15 mouse cellular contexts compared by ENCODE assay signal in the genomic region with DNA sequence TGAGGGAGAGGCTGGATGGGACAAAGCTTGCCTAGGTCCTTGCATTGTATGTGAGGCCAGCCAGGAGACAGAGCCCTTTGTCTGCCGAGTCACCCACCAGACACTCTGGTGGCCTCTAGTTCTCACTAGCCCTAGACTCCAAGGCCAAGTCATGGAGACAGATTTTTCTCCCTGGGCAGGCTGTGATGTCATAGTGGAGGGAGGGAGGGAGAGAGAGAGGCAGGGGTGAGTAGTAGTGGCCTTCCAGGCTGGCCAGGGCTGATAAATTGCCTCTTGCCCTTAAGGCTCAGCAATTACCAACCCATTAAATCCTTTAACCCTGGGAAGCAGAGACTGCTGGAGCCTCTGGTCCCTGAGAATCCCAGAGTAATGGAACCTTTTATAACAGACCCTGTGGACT. TPM values are rescaled to one million over a fixed set of nuclear protein-coding genes. Genes with fewer than 3 reads are reported as not detected.
DNase-seq lines count a peak whose midpoint lies in the region; ATAC-seq and TF ChIP-seq lines count a peak whose summit lies in the region.
"Had no signal": no experiment of that assay in that cellular context is flagged by ENCODE, and none has a peak within 500 bp of the region (broad histone marks: within the 10 kb centered on the region; RNA-seq: fewer than 3 reads in every experiment).

No protein-coding gene starts in this region.

- H3K36me3 ChIP-seq in stomach, embryonic 15.5 days = no peaks in the 10 kb centered on the region
- no peaks in the 10 kb centered on the region for H3K36me3 ChIP-seq in stomach, postnatal 0 days (ENCODE audit: control insufficient read depth, insufficient read depth, low read length)
- no peaks in the 10 kb centered on the region for H3K36me3 ChIP-seq in kidney, embryonic 16.5 days (ENCODE audit: insufficient read depth, low read length)
- H3K36me3 ChIP-seq: liver, embryonic 15.5 days had no signal

- no peaks in the 10 kb centered on the region for H3K27me3 ChIP-seq in stomach, embryonic 15.5 days (replicated peaks)
- no peaks in the 10 kb centered on the region for H3K27me3 ChIP-seq in stomach, postnatal 0 days (ENCODE audit: control insufficient read depth, insufficient read depth, low read length)
- H3K27me3 ChIP-seq in kidney, embryonic 16.5 days (ENCODE audit: insufficient read depth, low read length) = no peaks in the 10 kb centered on the region

- no peak overlapping the region for H3K4me2 ChIP-seq in stomach, embryonic 15.5 days
- no peak overlapping the region for H3K4me2 ChIP-seq in stomach, postnatal 0 days (replicated peaks; ENCODE audit: low read depth)
- H3K4me2 ChIP-seq in kidney, embryonic 16.5 days (replicated peaks; ENCODE audit: low read depth, low read length) = no peak overlapping the region
- H3K4me2 ChIP-seq: liver, embryonic 15.5 days had no signal

- ATAC-seq in stomach, embryonic 15.5 days (ENCODE audit: insufficient read depth, low FRiP score, low read depth) = no peak
- ATAC-seq in stomach, postnatal 0 days (ENCODE audit: low FRiP score, low TSS enrichment) = no peak
- ATAC-seq in erythroid progenitor cell, adult 5-6 weeks (replicated peaks; ENCODE audit: low FRiP score, poor library complexity, severe bottlenecking) = 0 out of 2 replicates have a peak, but pooled peaks have one; percentile 32
- ATAC-seq in kidney, embryonic 16.5 days (ENCODE audit: low FRiP score, low TSS enrichment) = no peak
- ATAC-seq: intestine, postnatal 0 days had no signal

- peaks cover 33% of the 10 kb centered on the region for H3K4me1 ChIP-seq in stomach, embryonic 15.5 days
- H3K4me1 ChIP-seq in stomach, postnatal 0 days (replicated peaks; ENCODE audit: control insufficient read depth, insufficient read depth) = peaks cover 16% of the 10 kb centered on the region
- peaks cover 43% of the 10 kb centered on the region for H3K4me1 ChIP-seq in kidney, embryonic 16.5 days (ENCODE audit: insufficient read depth, low read length)
- H3K4me1 ChIP-seq: liver, embryonic 15.5 days had no signal

- TF ChIP-seq EP300 in stomach, postnatal 0 days (optimal IDR thresholded peaks at IDR 0.05) = no peak

- H3K27ac ChIP-seq in stomach, embryonic 15.5 days = peak overlapping the region; percentile 35; the same call in 1 of the 2 replicates
- no peak overlapping the region for H3K27ac ChIP-seq in stomach, postnatal 0 days (replicated peaks)
- H3K27ac ChIP-seq in kidney, embryonic 16.5 days (ENCODE audit: low read length) = no peak overlapping the region
- H3K27ac ChIP-seq: layer of hippocampus, adult 2 months; liver, embryonic 15.5 days had no signal

- peak; percentile 85 for DNase-seq in adrenal gland, adult 2 months
- no peak for DNase-seq in adrenal gland, adult 18-20 months (ENCODE audit: low spot score in 2 of 2)
- DNase-seq in stomach, postnatal 0 days (ENCODE audit: low spot score) = no peak
- DNase-seq in B cell, adult 2 months = no peak
- DNase-seq in kidney, postnatal 10 days = no peak
- DNase-seq: cerebellum, adult 9-11 months; heart, postnatal 36 days; midbrain, embryonic 14.5 days; right cerebral cortex, postnatal 4 days had no signal

- no peak overlapping the region for H3K9ac ChIP-seq in stomach, embryonic 15.5 days
- no peak overlapping the region for H3K9ac ChIP-seq in stomach, postnatal 0 days (ENCODE audit: low read length)
- no peak overlapping the region for H3K9ac ChIP-seq in kidney, embryonic 16.5 days (replicated peaks; ENCODE audit: low read length)
- H3K9ac ChIP-seq: liver, embryonic 15.5 days had no signal

- H3K4me3 ChIP-seq in stomach, embryonic 15.5 days (replicated peaks) = no peak overlapping the region
- no peak overlapping the region for H3K4me3 ChIP-seq in stomach, postnatal 0 days (ENCODE audit: low read depth, low read length)
- no peak overlapping the region for H3K4me3 ChIP-seq in kidney, embryonic 16.5 days (ENCODE audit: low read length)
- H3K4me3 ChIP-seq: layer of hippocampus, adult 2 months; liver, embryonic 15.5 days had no signal

- no peaks in the 10 kb centered on the region for H3K9me3 ChIP-seq in stomach, embryonic 15.5 days
- no peaks in the 10 kb centered on the region for H3K9me3 ChIP-seq in stomach, postnatal 0 days (ENCODE audit: control insufficient read depth, low read length)
- no peaks in the 10 kb centered on the region for H3K9me3 ChIP-seq in kidney, embryonic 16.5 days (ENCODE audit: low read length)
- H3K9me3 ChIP-seq: liver, embryonic 15.5 days had no signal

- 21% methylated on average over 1 of the region's 1 CpGs for WGBS in stomach, embryonic 15.5 days
- WGBS in stomach, postnatal 0 days = 25% methylated on average over 1 of the region's 1 CpGs
- WGBS in kidney, embryonic 16.5 days = 15% methylated on average over 1 of the region's 1 CpGs

- TF ChIP-seq CTCF in stomach, postnatal 0 days (IDR thresholded peaks at IDR 0.05; ENCODE audit: low read depth) = no peak

RNA-seq across cellular contexts. Expression of a gene that starts 41.8 kb away (rescaled TPM):
- 100 to 1,000 TPM; 324 to 579 TPM for total RNA-seq in adrenal gland, adult 2 months (2021)
- 702 and 1,082 TPM in 2 replicates for polyA plus RNA-seq in adrenal gland, adult 2 months (2012; rRNA removed)
- total RNA-seq in adrenal gland, adult 18-20 months (2021) = 100 to 1,000 TPM; 205 to 421 TPM
- 24.4 and 26.3 TPM in 2 replicates for polyA plus RNA-seq in stomach, embryonic 15.5 days (2015; fragmentation: Nextera tagmentation; extraction: Ambion mirVana)
- 11.0 and 12.8 TPM in 2 replicates for polyA plus RNA-seq in stomach, postnatal 0 days (2015; fragmentation: Nextera tagmentation; extraction: Ambion mirVana)
- total RNA-seq in erythroid progenitor cell, adult 5-6 weeks (2015; ENCODE audit: low replicate concordance) = 25.9 and 31.0 TPM in 2 replicates
- 9.9 and 13.7 TPM in 2 replicates for total RNA-seq in erythroid progenitor cell, adult 5-6 weeks (2017; ENCODE audit: low replicate concordance)
- 22.6 and 23.1 TPM in 2 replicates for polyA plus RNA-seq in kidney, embryonic 16.5 days (2015; fragmentation: Nextera tagmentation; extraction: Ambion mirVana)

Comparison
In these comparisons a context has a peak if more than half of its experiments do, and no peak if none do; other contexts are left out.
1. RNA of a gene that starts 41.8 kb away (polyA plus RNA-seq): 702 to 1,082 TPM in adrenal gland, adult 2 months; 24.4 to 26.3 TPM in stomach, embryonic 15.5 days, 22.6 to 23.1 TPM in kidney, embryonic 16.5 days and 11.0 to 12.8 TPM in stomach, postnatal 0 days; every median in the first group is over 10 times any median in the second.